Mouse (Mus musculus) embryonic facial prominence, embryonic 12.5 days (tissue): ENCODE data around the gene Snapc3. TPM values are rescaled to one million over a fixed set of nuclear protein-coding genes. Genes with fewer than 3 reads are reported as not detected.

Source experiments
- ATAC-seq: fragments of 200-750 bp; cut with Nextera tagmentation; 2 replicates; pipeline ENCODE4 v1.8.0; 2017; ENCODE audit not compliant: insufficient number of reproducible peaks, insufficient read depth, low FRiP score, low TSS enrichment
- H3K27ac ChIP-seq: fragments of 300-500 bp; sonication (generic); 2 replicates; pipeline ENCODE4 v1.5.1; 2016; ENCODE audit warnings: mild to moderate bottlenecking
- H3K27me3 ChIP-seq: fragments of 300-500 bp; sonication (generic); 2 replicates; pipeline ENCODE4 v1.6.1; 2016; ENCODE audit warnings: mild to moderate bottlenecking, moderate library complexity
- H3K36me3 ChIP-seq: fragments of 300-500 bp; sonication (generic); 2 replicates; pipeline ENCODE4 v1.6.1; 2016; ENCODE audit warnings: mild to moderate bottlenecking
- H3K4me1 ChIP-seq: fragments of 300-500 bp; sonication (generic); 2 replicates; pipeline ENCODE4 v1.6.1; 2016
- H3K4me2 ChIP-seq: fragments of 300-500 bp; sonication (generic); replicated peaks from 2 replicates; pipeline ENCODE4 v1.6.1; 2016; ENCODE audit warnings: mild to moderate bottlenecking, moderate library complexity
- H3K4me3 ChIP-seq: fragments of 300-500 bp; sonication (generic); 2 replicates; pipeline ENCODE4 v1.5.1; 2016; ENCODE audit warnings: mild to moderate bottlenecking
- H3K9ac ChIP-seq: fragments of 300-500 bp; sonication (generic); 2 replicates; pipeline ENCODE4 v1.6.1; 2016; ENCODE audit warnings: mild to moderate bottlenecking, moderate library complexity
- H3K9me3 ChIP-seq: fragments of 300-500 bp; sonication (generic); 2 replicates; pipeline ENCODE4 v1.6.1; 2016; ENCODE audit warnings: mild to moderate bottlenecking, moderate library complexity
- WGBS: fragments of 180-500 bp; shearing (Covaris S2); methylation state at CpG from one replicate; pipeline ENCODE4 v1.1.7; 2016; 5-methylcytosine and 5-hydroxymethylcytosine counted together
- polyA plus RNA-seq: library from polyadenylated mRNA; unstranded; fragments of >200 nt; fragmentation: Nextera tagmentation; extraction: Ambion mirVana; gene quantifications from 2 replicates; pipeline ENCODE4 v1.2.1, GENCODE M21; 2016

Snapc3 gene
- 56.0 and 57.5 TPM in 2 replicates for polyA plus RNA-seq

GRCm38 (mm10) chr4:83417160-83417819 lies at the start of gene Snapc3:
Gene Snapc3 (plus strand): TSS chr4:83417724.
- Histone ChIP-seq H3K4me3 (peak within 1 kb of the TSS; percentile 97), H3K27me3 (no peaks in the 10 kb centered on the region), H3K4me2 (peak within 1 kb of the TSS; percentile 74), H3K9ac (peak within 1 kb of the TSS; percentile 89), H3K4me1 (peaks cover 15% of the 10 kb centered on the region), H3K27ac (peak within 1 kb of the TSS; percentile 81), H3K9me3 (no peaks in the 10 kb centered on the region), H3K36me3 (no peaks in the 10 kb centered on the region)
- peak; percentile 99 for ATAC-seq
- 2% methylated on average over 41 of the region's 41 CpGs for WGBS

DNA sequence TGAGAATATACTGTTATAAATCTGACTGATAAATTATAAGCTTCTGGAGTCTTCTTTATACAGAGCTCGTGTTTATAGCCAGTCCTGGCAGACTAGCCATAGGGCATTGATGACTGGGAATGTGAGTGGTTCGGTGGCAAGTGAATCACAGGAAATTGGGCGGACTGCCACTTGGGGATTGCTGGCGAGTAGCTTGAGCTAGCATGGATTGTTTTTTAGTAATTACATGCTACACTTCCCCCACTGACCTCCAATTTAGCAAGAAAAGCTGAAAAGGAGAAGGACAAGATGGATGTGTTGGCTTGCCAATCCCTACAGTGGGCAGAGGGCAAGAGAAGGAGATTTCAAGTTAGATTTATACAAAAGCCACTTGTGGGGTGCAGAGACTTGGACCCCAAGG lies 44.1 kb upstream of the Snapc3 start:
- no peaks in the 10 kb centered on the region for H3K9me3 ChIP-seq
- 72% methylated on average over 4 of the region's 4 CpGs for WGBS
- no peak overlapping the region for H3K4me2 ChIP-seq
- no peak overlapping the region for H3K27ac ChIP-seq
- H3K4me3 ChIP-seq: no peak overlapping the region
- no peaks in the 10 kb centered on the region for H3K4me1 ChIP-seq
- no peaks in the 10 kb centered on the region for H3K36me3 ChIP-seq
- no peak overlapping the region for H3K9ac ChIP-seq
- no peaks in the 10 kb centered on the region for H3K27me3 ChIP-seq
- no peak for ATAC-seq

DNA sequence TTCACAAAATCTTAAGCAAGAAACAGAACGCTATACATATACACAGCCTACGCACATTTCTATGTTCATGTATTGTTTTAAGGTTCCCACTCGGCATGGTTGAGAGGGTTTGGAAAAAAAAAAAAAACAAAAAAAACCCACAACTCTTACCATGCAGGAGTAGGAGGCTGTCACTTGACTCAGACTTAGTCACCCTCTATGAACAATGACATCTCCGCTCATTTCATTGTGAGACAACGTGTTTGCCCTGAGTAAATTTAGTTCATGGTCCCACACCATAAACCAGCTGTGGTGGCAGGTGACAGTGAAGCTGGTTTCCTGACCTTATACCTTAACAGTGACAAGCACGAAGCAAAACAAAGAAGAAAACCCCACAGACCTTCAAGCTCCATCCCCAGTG lies 41.9 kb upstream of the Snapc3 start:
- Histone ChIP-seq H3K4me1 (no peaks in the 10 kb centered on the region), H3K4me3 (no peak overlapping the region), H3K4me2 (no peak overlapping the region), H3K27ac (no peak overlapping the region), H3K27me3 (no peaks in the 10 kb centered on the region), H3K9ac (no peak overlapping the region), H3K9me3 (no peaks in the 10 kb centered on the region), H3K36me3 (no peaks in the 10 kb centered on the region)
- WGBS: 88% methylated on average over 6 of the region's 6 CpGs
- no peak for ATAC-seq

DNA sequence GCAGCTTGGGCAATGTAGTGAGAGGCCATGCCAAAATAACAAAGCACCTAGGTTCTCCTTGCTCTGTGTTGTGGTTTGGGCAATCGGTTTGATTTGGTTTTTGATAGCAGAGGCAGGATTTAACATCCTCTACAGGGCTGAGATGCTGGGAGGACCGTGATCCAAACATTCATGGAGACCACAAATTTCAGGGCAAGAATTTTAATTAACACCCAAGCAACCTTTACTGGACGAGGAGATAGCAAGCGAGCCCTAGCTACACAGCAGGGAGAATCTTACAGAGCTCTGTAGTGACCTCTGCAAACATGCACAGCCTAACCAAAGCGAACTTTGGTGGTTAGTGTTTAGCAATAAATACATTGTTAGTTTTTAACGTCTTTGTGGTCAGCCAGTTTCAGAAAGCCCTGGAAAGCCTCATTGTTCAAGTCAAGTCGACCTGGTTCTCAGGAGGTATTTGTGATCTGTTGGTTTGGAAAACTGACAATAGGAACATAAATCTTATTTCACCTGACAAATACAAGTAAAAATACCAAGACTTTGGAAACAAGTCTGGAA lies 41.0 kb upstream of the Snapc3 start:
- Histone ChIP-seq H3K9ac (no peak overlapping the region), H3K4me3 (no peak overlapping the region), H3K4me1 (no peaks in the 10 kb centered on the region), H3K27me3 (no peaks in the 10 kb centered on the region), H3K36me3 (no peaks in the 10 kb centered on the region), H3K27ac (no peak overlapping the region), H3K4me2 (no peak overlapping the region), H3K9me3 (no peaks in the 10 kb centered on the region)
- no peak for ATAC-seq
- WGBS: 76% methylated on average over 7 of the region's 7 CpGs

GRCm38 (mm10) chr4:83379036-83379435 lies 38.5 kb upstream of the Snapc3 start:
- Histone ChIP-seq H3K4me3 (no peak overlapping the region), H3K36me3 (no peaks in the 10 kb centered on the region)

DNA sequence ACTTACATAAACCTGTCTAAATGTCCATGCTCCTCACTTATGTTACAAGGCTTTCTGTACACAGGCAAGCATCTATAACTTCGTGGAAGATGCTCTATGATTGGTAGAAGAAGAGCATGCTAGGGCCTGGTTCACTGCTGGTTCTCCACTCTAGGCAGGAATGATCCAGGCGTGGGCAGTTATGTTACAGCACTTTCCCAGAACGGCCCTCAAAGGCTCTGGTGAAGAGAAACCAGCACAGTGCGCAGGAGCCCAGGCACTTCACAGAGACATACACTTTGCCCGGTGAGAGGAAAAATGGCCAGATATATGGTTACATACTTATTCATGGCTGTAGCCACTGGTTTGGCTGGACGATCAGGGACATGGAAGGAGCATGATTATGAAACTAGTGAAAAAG lies 37.8 kb upstream of the Snapc3 start:
- no peak overlapping the region for H3K27ac ChIP-seq
- H3K36me3 ChIP-seq: no peaks in the 10 kb centered on the region
- no peaks in the 10 kb centered on the region for H3K4me1 ChIP-seq
- H3K27me3 ChIP-seq: no peaks in the 10 kb centered on the region
- H3K9me3 ChIP-seq: no peaks in the 10 kb centered on the region
- H3K9ac ChIP-seq: no peak overlapping the region
- no peak for ATAC-seq
- no peak overlapping the region for H3K4me2 ChIP-seq
- no peak overlapping the region for H3K4me3 ChIP-seq
- WGBS: 87% methylated on average over 6 of the region's 6 CpGs

More at GRCm38 (mm10) chr4:83379036-83379435, 38.5 kb upstream of the Snapc3 start:
- Histone ChIP-seq H3K9me3 (no peaks in the 10 kb centered on the region), H3K27ac (no peak overlapping the region), H3K9ac (no peak overlapping the region), H3K27me3 (no peaks in the 10 kb centered on the region), H3K4me1 (no peaks in the 10 kb centered on the region), H3K4me2 (no peak overlapping the region)
- no peak for ATAC-seq

DNA sequence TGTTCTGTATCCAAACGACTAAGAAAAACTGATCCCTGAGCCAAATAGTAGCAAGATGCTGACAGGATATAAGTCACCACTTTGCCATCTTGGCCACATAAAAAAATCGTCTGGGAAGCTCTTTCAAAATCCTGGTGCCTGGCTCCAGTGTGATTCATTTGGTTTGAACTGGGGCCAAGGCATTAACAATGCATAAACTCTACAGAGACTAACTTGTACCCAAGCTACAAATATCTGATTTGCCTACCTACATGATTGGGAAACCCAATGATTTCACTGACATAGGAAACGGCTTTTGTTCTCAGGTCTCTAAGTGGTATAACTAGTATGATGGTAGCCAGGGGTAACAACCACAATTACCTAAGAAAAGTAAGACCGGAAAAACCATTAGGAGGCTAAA lies 37.3 kb upstream of the Snapc3 start:
- no peak for ATAC-seq
- H3K9me3 ChIP-seq: no peaks in the 10 kb centered on the region
- WGBS: 82% methylated on average over 4 of the region's 4 CpGs
- no peaks in the 10 kb centered on the region for H3K36me3 ChIP-seq
- H3K4me1 ChIP-seq: no peaks in the 10 kb centered on the region
- no peak overlapping the region for H3K9ac ChIP-seq
- H3K27ac ChIP-seq: no peak overlapping the region
- H3K4me3 ChIP-seq: no peak overlapping the region
- no peak overlapping the region for H3K4me2 ChIP-seq
- H3K27me3 ChIP-seq: no peaks in the 10 kb centered on the region

GRCm38 (mm10) chr4:83383899-83384490 lies 33.5 kb upstream of the Snapc3 start:
- ATAC-seq: no peak
- WGBS: 54% methylated on average over 6 of the region's 6 CpGs
- Histone ChIP-seq H3K27ac (no peak overlapping the region), H3K36me3 (no peaks in the 10 kb centered on the region), H3K9ac (no peak overlapping the region), H3K4me3 (no peak overlapping the region), H3K4me1 (no peaks in the 10 kb centered on the region), H3K27me3 (no peaks in the 10 kb centered on the region), H3K4me2 (no peak overlapping the region), H3K9me3 (no peaks in the 10 kb centered on the region)

DNA sequence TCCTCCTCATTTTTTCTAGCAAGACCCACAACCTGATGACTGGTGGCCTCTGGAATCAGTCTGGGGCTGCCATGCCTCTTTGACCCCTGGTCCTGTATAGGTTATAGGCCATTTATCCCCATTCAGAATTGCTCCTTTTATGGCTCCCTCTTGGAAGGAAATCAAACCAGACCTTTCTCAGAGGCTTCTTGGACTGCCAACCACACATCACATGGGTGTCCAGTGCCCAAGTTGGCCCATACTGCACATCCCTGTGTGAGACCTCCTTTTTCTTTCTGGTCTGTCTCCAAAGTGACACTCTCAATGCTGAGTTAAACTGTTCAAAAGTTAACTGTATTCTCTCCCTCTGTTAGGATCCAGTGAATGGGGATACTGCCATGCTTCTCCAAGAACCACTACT lies 32.4 kb upstream of the Snapc3 start:
- Histone ChIP-seq H3K27ac (no peak overlapping the region), H3K4me3 (no peak overlapping the region), H3K9me3 (no peaks in the 10 kb centered on the region), H3K9ac (no peak overlapping the region), H3K27me3 (no peaks in the 10 kb centered on the region), H3K4me2 (no peak overlapping the region), H3K36me3 (no peaks in the 10 kb centered on the region), H3K4me1 (no peaks in the 10 kb centered on the region)
- ATAC-seq: no peak

GRCm38 (mm10) chr4:83390551-83390950 lies 27.0 kb upstream of the Snapc3 start:
- H3K9ac ChIP-seq: no peak overlapping the region
- H3K27ac ChIP-seq: no peak overlapping the region
- H3K36me3 ChIP-seq: no peaks in the 10 kb centered on the region
- WGBS: 62% methylated on average over 2 of the region's 2 CpGs
- no peaks in the 10 kb centered on the region for H3K27me3 ChIP-seq
- no peak overlapping the region for H3K4me3 ChIP-seq
- H3K4me2 ChIP-seq: no peak overlapping the region
- ATAC-seq: no peak
- no peaks in the 10 kb centered on the region for H3K9me3 ChIP-seq
- no peaks in the 10 kb centered on the region for H3K4me1 ChIP-seq

GRCm38 (mm10) chr4:83391956-83392355 lies 25.6 kb upstream of the Snapc3 start:
- 33% methylated on average over 3 of the region's 3 CpGs for WGBS
- no peaks in the 10 kb centered on the region for H3K36me3 ChIP-seq
- no peak overlapping the region for H3K27ac ChIP-seq
- H3K9ac ChIP-seq: no peak overlapping the region
- no peaks in the 10 kb centered on the region for H3K4me1 ChIP-seq
- no peak for ATAC-seq
- no peak overlapping the region for H3K4me2 ChIP-seq
- no peaks in the 10 kb centered on the region for H3K27me3 ChIP-seq
- H3K9me3 ChIP-seq: no peaks in the 10 kb centered on the region
- H3K4me3 ChIP-seq: no peak overlapping the region

DNA sequence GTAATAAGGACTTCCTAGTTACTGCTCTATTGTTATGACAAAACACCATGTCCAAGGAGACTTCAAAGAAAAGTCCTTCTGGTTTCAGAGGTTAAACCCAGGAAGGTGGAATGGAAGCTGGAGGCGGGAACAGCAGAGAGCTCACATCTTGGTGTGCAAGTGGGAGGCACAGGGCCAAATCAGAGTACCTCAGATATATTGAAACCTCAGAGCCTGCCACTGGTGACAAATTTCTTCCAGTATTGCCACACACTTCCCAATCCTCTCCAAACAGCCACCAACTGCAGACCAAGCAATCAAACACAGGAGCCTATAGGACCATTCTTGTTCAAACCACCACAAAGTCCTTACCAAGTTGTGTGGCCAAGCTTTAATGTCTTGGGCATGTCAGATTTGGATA lies 23.8 kb upstream of the Snapc3 start:
- H3K9me3 ChIP-seq: no peaks in the 10 kb centered on the region
- no peak overlapping the region for H3K27ac ChIP-seq
- H3K36me3 ChIP-seq: no peaks in the 10 kb centered on the region
- H3K4me1 ChIP-seq: no peaks in the 10 kb centered on the region
- no peaks in the 10 kb centered on the region for H3K27me3 ChIP-seq
- H3K4me2 ChIP-seq: no peak overlapping the region
- H3K4me3 ChIP-seq: no peak overlapping the region
- 89% methylated on average over 1 of the region's 1 CpGs for WGBS
- H3K9ac ChIP-seq: no peak overlapping the region
- no peak for ATAC-seq
